Comparison of ENCODE assay signal across 7 mouse cellular contexts in genomic region chr2:130905751-130906583, GRCm38 (mm10). TPM values are rescaled to one million over a fixed set of nuclear protein-coding genes. Genes with fewer than 3 reads are reported as not detected.
DNase-seq lines count a peak whose midpoint lies in the region; ATAC-seq lines count a peak whose summit lies in the region.

TSS of gene 4930402H24Rik (minus strand) at chr2:130906406.
TSS of gene Atrn (plus strand) at chr2:130906495.

- peak within 1 kb of the TSS; percentile 99 for H3K4me3 ChIP-seq in embryonic facial prominence, embryonic 11.5 days (ENCODE audit: low read depth, low read length)
- peak within 1 kb of the TSS; percentile 69 for H3K4me3 ChIP-seq in limb, embryonic 11.5 days (ENCODE audit: low read depth, low read length)
- peak within 1 kb of the TSS; percentile 99 for H3K4me3 ChIP-seq in midbrain, embryonic 14.5 days (replicated peaks; ENCODE audit: low read depth, low read length)

- no peaks in the 10 kb centered on the region for H3K4me1 ChIP-seq in embryonic facial prominence, embryonic 11.5 days (ENCODE audit: control insufficient read depth, insufficient read depth, low read length)
- 0 out of 2 replicates have a peak, but pooled peaks cover 2% of the 10 kb centered on the region for H3K4me1 ChIP-seq in limb, embryonic 11.5 days (ENCODE audit: control insufficient read depth, insufficient read depth, low read length)
- H3K4me1 ChIP-seq in midbrain, embryonic 14.5 days (ENCODE audit: control insufficient read depth, insufficient read depth, low read length), result peaks cover 16% of the 10 kb centered on the region

- peak; percentile 97 for DNase-seq in adrenal gland, postnatal 14 days
- peak; percentile 96 for DNase-seq in embryonic facial prominence, embryonic 11.5 days (ENCODE audit: low spot score)
- peak; percentile 99 for DNase-seq in heart, adult 11 months
- DNase-seq in kidney, adult 18-20 months, result peak; percentile 93
- DNase-seq in limb, embryonic 11.5 days (ENCODE audit: low spot score), result peak; percentile 97
- peak; percentile 98 for DNase-seq in midbrain, embryonic 14.5 days
- DNase-seq in spleen, adult 18-20 months, result peak; percentile 87 to 92

- peak within 1 kb of the TSS; percentile 88 for H3K9ac ChIP-seq in embryonic facial prominence, embryonic 11.5 days (replicated peaks; ENCODE audit: low read length)
- H3K9ac ChIP-seq in limb, embryonic 11.5 days (ENCODE audit: low read length), result peak within 1 kb of the TSS; percentile 85
- H3K9ac ChIP-seq in midbrain, embryonic 14.5 days (replicated peaks; ENCODE audit: low read length), result peak within 1 kb of the TSS; percentile 95

- WGBS in embryonic facial prominence, embryonic 11.5 days, result 7% methylated on average over 38 of the region's 50 CpGs
- 5% methylated on average over 46 of the region's 50 CpGs for WGBS in limb, embryonic 11.5 days
- 4% methylated on average over 44 of the region's 50 CpGs for WGBS in midbrain, embryonic 14.5 days

- peak within 1 kb of the TSS; percentile 35; the same call in 1 of the 2 replicates for H3K27ac ChIP-seq in embryonic facial prominence, embryonic 11.5 days (replicated peaks; ENCODE audit: low read depth, low read length)
- peak within 1 kb of the TSS; percentile 59; the same call in 1 of the 2 replicates for H3K27ac ChIP-seq in limb, embryonic 11.5 days (replicated peaks; ENCODE audit: low read depth, low read length)
- peak within 1 kb of the TSS; percentile 87 for H3K27ac ChIP-seq in midbrain, embryonic 14.5 days (replicated peaks; ENCODE audit: low read depth, low read length)

- peak within 1 kb of the TSS; percentile 92 for H3K4me2 ChIP-seq in embryonic facial prominence, embryonic 11.5 days (ENCODE audit: low read depth, low read length)
- H3K4me2 ChIP-seq in limb, embryonic 11.5 days (ENCODE audit: low read depth, severe bottlenecking), result peak within 1 kb of the TSS; percentile 78
- peak within 1 kb of the TSS; percentile 86 for H3K4me2 ChIP-seq in midbrain, embryonic 14.5 days (ENCODE audit: low read length)

- H3K27me3 ChIP-seq in embryonic facial prominence, embryonic 11.5 days (ENCODE audit: control insufficient read depth, insufficient read depth, low read length), result no peaks in the 10 kb centered on the region
- H3K27me3 ChIP-seq in limb, embryonic 11.5 days (ENCODE audit: control insufficient read depth, insufficient read depth, low read length), result no peaks in the 10 kb centered on the region
- H3K27me3 ChIP-seq in midbrain, embryonic 14.5 days (ENCODE audit: control insufficient read depth, insufficient read depth, low read length), result no peaks in the 10 kb centered on the region

- H3K9me3 ChIP-seq in embryonic facial prominence, embryonic 11.5 days (replicated peaks; ENCODE audit: control insufficient read depth, low read length), result no peaks in the 10 kb centered on the region
- no peaks in the 10 kb centered on the region for H3K9me3 ChIP-seq in limb, embryonic 11.5 days (ENCODE audit: control insufficient read depth, low read length)
- no peaks in the 10 kb centered on the region for H3K9me3 ChIP-seq in midbrain, embryonic 14.5 days (ENCODE audit: control insufficient read depth, low read length)

- peak; percentile 96 for ATAC-seq in embryonic facial prominence, embryonic 11.5 days (replicated peaks; ENCODE audit: insufficient number of reproducible peaks, low FRiP score, low TSS enrichment, low read depth)
- ATAC-seq in limb, embryonic 11.5 days (ENCODE audit: insufficient number of reproducible peaks, low FRiP score, low TSS enrichment, low read depth), result peak; percentile 96
- ATAC-seq in midbrain, embryonic 14.5 days (ENCODE audit: low FRiP score, low TSS enrichment), result peak; percentile 97

- no peaks in the 10 kb centered on the region for H3K36me3 ChIP-seq in embryonic facial prominence, embryonic 11.5 days (replicated peaks; ENCODE audit: control insufficient read depth, insufficient read depth, low read depth, low read length)
- H3K36me3 ChIP-seq in limb, embryonic 11.5 days (ENCODE audit: control insufficient read depth, insufficient read depth, low read length), result no peaks in the 10 kb centered on the region
- H3K36me3 ChIP-seq in midbrain, embryonic 14.5 days (ENCODE audit: control insufficient read depth, insufficient read depth, low read length), result no peaks in the 10 kb centered on the region

RNA-seq across cellular contexts. Expression of gene 4930402H24Rik, which starts in this region (rescaled TPM):
- 36.3 and 43.6 TPM in 2 replicates for total RNA-seq in adrenal gland, postnatal 14 days (2021)
- polyA plus RNA-seq in embryonic facial prominence, embryonic 11.5 days (2014; fragmentation: Nextera tagmentation; extraction: Ambion mirVana), result 31.3 TPM in 2 replicates
- 26.6 and 29.7 TPM in 2 replicates for polyA plus RNA-seq in limb, embryonic 11.5 days (2014; fragmentation: Nextera tagmentation; extraction: Ambion mirVana)
- 77.7 and 107 TPM in 2 replicates for polyA plus RNA-seq in midbrain, embryonic 14.5 days (2014; fragmentation: Nextera tagmentation; extraction: Ambion mirVana)

RNA-seq across cellular contexts. Expression of gene Atrn, which starts in this region (rescaled TPM):
- total RNA-seq in adrenal gland, postnatal 14 days (2021), result 29.6 and 30.7 TPM in 2 replicates
- 8.4 and 8.7 TPM in 2 replicates for polyA plus RNA-seq in embryonic facial prominence, embryonic 11.5 days (2014; fragmentation: Nextera tagmentation; extraction: Ambion mirVana)
- 8.2 and 8.3 TPM in 2 replicates for polyA plus RNA-seq in limb, embryonic 11.5 days (2014; fragmentation: Nextera tagmentation; extraction: Ambion mirVana)
- 19.0 and 22.5 TPM in 2 replicates for polyA plus RNA-seq in midbrain, embryonic 14.5 days (2014; fragmentation: Nextera tagmentation; extraction: Ambion mirVana)

Comparison
In these comparisons a context has a peak if more than half of its experiments do, and no peak if none do; other contexts are left out.
1. Peak in every context shown above with its lines: DNase-seq, ATAC-seq, H3K4me3 ChIP-seq and H3K27ac ChIP-seq.
2. H3K27ac ChIP-seq: peak in every context shown above with its lines; median percentile 87 in midbrain, embryonic 14.5 days; 59 in limb, embryonic 11.5 days; 35 in embryonic facial prominence, embryonic 11.5 days.